Mouse (Mus musculus): ENCODE measurements around the gene Irak4. TPM values are rescaled to one million over a fixed set of nuclear protein-coding genes. Genes with fewer than 3 reads are reported as not detected.
A peak's percentile ranks its signal among the peaks of the same experiment; 100 is the strongest.

Irak4 gene
- total RNA-seq, 2 experiments from 2014 or later, result 1.5 to 1.6 TPM

GRCm38 (mm10) chr15:94593586-94593985 lies 50.1 kb downstream of the Irak4 start:
- intact Hi-C loops (cut with DNase I), result no loop called here
- Histone ChIP-seq H3K27ac (no peak overlapping the region), H3K4me3 (no peak overlapping the region)
- TF ChIP-seq CTCF (IDR thresholded peaks at IDR 0.05), result no peak
- no peak for DNase-seq (ENCODE audit: extremely low spot score in 1 of 2, low spot score in 2 of 2)

- Histone ChIP-seq H3K27ac (no peak overlapping the region), H3K4me3 (no peak overlapping the region)
- intact Hi-C loops (cut with DNase I), result no loop called here
- no peak for DNase-seq (ENCODE audit: extremely low spot score in 1 of 2, low spot score in 2 of 2)
- TF ChIP-seq CTCF (IDR thresholded peaks at IDR 0.05), result no peak
These were observed 56.8 kb downstream of the Irak4 start for GRCm38 (mm10) chr15:94600145-94600707.

DNA sequence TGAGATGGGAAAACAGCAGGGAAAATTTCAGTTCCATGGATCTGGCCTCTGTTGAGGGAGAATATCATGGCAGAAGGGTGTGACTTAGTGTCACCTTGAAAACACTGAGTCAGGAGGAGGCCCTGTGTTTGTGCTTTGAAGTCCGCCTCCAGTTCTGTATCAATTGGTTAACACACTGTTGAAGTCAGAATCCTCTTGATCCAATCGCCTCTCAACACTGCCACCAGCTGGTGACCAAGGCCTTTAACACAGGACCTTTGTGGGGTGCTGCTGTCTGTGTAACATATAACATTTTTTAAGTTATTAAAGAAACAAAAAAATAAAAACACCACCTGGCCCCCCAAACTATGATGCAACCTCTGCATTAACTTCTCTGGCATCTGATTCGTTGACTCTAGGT lies 57.9 kb downstream of the Irak4 start:
- peak; percentile 55 for TF ChIP-seq CTCF (IDR thresholded peaks at IDR 0.05)
- DNase-seq (ENCODE audit: extremely low spot score in 1 of 2, low spot score in 2 of 2), result peak; percentile 20 to 33
- no peak overlapping the region for H3K4me3 ChIP-seq
- H3K27ac ChIP-seq, result no peak overlapping the region
- intact Hi-C loops (cut with DNase I), result loop anchor here (1.0 kb wide), 1 partner anchor 43 kb away; no protein-coding TSS in a partner anchor

- no peak for TF ChIP-seq CTCF (IDR thresholded peaks at IDR 0.05)
- no peak for DNase-seq (ENCODE audit: extremely low spot score in 1 of 2, low spot score in 2 of 2)
- intact Hi-C loops (cut with DNase I), result no loop called here
- H3K4me3 ChIP-seq, result no peak overlapping the region
- no peak overlapping the region for H3K27ac ChIP-seq
These were observed 59.0 kb downstream of the Irak4 start for GRCm38 (mm10) chr15:94602441-94602840.

DNA sequence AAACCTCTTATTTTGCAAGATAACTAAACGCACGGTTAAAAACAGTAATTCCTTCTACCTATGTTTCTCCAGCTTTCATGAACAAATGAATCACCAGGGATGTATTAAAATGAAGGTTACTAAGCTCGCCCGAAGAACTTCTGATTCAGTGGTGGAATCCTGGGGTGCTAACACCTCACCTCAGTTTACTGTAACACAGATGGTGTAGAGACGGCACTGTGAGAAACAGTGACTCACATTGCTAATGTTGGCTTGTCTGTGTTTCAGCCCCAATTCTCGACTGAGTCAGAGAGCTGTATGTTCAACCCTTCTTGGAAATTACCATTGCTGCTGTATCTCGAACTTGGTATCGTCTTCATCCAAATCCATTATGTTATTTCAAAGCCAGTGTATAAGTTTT lies 64.3 kb downstream of the Irak4 start:
- H3K27ac ChIP-seq, result no peak overlapping the region
- DNase-seq (ENCODE audit: extremely low spot score in 1 of 2, low spot score in 2 of 2), result no peak
- intact Hi-C loops (cut with DNase I), result no loop called here
- H3K4me3 ChIP-seq, result no peak overlapping the region
- TF ChIP-seq CTCF (IDR thresholded peaks at IDR 0.05), result no peak

DNA sequence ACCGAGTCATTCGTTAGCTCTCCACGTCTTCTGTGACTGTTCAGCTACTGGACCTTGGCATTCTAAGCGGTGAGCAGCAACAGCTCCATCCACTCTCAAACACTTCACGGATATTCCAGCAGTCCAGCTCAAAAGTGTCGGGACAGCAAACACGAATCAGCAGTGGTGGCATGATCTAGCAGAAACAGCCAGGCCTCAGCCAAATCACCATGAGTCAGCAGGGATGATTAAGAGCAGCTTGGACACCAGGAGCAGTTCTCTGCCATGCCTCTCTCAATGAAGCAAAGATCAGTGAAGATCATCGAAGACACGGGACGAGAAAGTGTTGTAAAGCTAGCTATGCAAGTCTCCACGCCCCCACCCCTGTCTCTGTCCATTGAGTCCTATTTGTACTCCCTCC lies 72.6 kb downstream of the Irak4 start:
- no peak for DNase-seq (ENCODE audit: extremely low spot score in 1 of 2, low spot score in 2 of 2)
- TF ChIP-seq CTCF (IDR thresholded peaks at IDR 0.05), result no peak
- no peak overlapping the region for H3K27ac ChIP-seq
- intact Hi-C loops (cut with DNase I), result no loop called here
- no peak overlapping the region for H3K4me3 ChIP-seq

GRCm38 (mm10) chr15:94620909-94621308 lies 77.5 kb downstream of the Irak4 start:
- intact Hi-C loops (cut with DNase I), result no loop called here
- TF ChIP-seq CTCF (IDR thresholded peaks at IDR 0.05), result no peak

GRCm38 (mm10) chr15:94628463-94628829 lies 85.0 kb downstream of the Irak4 start:
- H3K27ac ChIP-seq, result no peak overlapping the region
- no peak for DNase-seq (ENCODE audit: extremely low spot score in 1 of 2, low spot score in 2 of 2)

More at GRCm38 (mm10) chr15:94620909-94621308, 77.5 kb downstream of the Irak4 start:
- no peak overlapping the region for H3K27ac ChIP-seq
- no peak for DNase-seq (ENCODE audit: extremely low spot score in 1 of 2, low spot score in 2 of 2)
- no peak overlapping the region for H3K4me3 ChIP-seq

DNA sequence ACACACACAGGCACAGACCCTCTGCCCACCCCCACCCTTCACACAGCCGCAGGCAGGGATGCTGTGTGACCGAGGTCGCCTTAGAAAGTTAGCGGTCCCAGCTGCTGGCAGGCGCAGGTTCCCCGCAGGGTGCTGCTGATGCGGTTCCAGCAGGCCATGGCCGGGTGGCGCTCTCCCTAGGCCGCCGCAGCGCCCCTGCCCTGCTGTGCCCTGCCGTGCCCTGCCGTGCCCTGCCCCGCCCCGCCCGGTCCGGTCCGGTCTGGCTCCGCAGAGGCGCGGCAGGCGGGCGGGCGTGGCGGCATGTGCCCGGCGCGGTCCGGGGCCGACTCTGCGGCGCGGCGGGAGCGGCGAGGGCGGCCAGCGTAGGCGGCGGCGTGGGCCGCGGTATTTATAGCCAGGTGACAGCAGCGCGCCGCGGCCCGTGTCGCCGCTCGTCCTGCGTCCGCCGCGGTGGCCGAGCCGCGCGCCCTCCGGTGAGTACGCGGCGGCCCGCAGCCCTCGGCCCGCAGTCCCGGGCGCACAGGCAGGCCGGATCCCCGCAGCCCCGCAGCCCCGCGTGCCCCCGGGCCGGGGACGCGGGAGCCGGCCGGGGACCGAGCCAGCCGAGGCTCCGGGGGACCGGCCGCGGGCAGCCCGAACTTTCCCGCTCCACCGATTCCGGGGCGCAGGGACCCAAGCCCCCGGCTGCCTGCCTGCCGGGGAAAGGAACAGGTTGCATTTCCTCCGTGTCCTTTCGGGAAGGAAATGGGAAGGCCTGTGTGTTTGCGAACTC lies 85.6 kb downstream of the Irak4 start, which contains the start of gene Tmem117:
Gene Tmem117 (plus strand): TSS at position 403 of the 772 bp plus-strand sequence.
- no peak for TF ChIP-seq CTCF (IDR thresholded peaks at IDR 0.05)
- DNase-seq (ENCODE audit: extremely low spot score in 1 of 2, low spot score in 2 of 2), result peak; percentile 25 to 39
- H3K4me3 ChIP-seq, result peak within 1 kb of the TSS; percentile 59
- intact Hi-C loops (cut with DNase I), result no loop called here
- peak within 1 kb of the TSS; percentile 61 for H3K27ac ChIP-seq

More at GRCm38 (mm10) chr15:94628463-94628829, 85.0 kb downstream of the Irak4 start:
- H3K4me3 ChIP-seq, result no peak overlapping the region; the same call in 1 of the 2 replicates
- TF ChIP-seq CTCF (IDR thresholded peaks at IDR 0.05), result no peak
- intact Hi-C loops (cut with DNase I), result no loop called here

- intact Hi-C loops (cut with DNase I), result no loop called here
- no peak overlapping the region for H3K4me3 ChIP-seq
- H3K27ac ChIP-seq, result no peak overlapping the region
- TF ChIP-seq CTCF (IDR thresholded peaks at IDR 0.05), result no peak
- no peak for DNase-seq (ENCODE audit: extremely low spot score in 1 of 2, low spot score in 2 of 2)
These were observed 87.1 kb downstream of the Irak4 start for GRCm38 (mm10) chr15:94630553-94630952.

Other genes starting within 250 kb of the Irak4 start
- gene Adamts20, start 78.2 kb upstream of the Irak4 start, total RNA-seq (2021), result 1 to 10 TPM; 7.4 to 8.4 TPM
- gene Pus7l, start 96 bp upstream of the Irak4 start, total RNA-seq (2021), result 1 to 10 TPM; 3.0 to 3.1 TPM
- gene Twf1, start 46.2 kb downstream of the Irak4 start, total RNA-seq (2021), result 10 to 100 TPM; 39.2 to 46.4 TPM
- gene Tmem117, start 85.6 kb downstream of the Irak4 start, total RNA-seq (2021), result 1 to 10 TPM; 6.1 to 6.5 TPM

All from left cerebral cortex, adult 2 months (tissue).